Mouse (Mus musculus): ENCODE results near the gene Cyp4f39.

DNA sequence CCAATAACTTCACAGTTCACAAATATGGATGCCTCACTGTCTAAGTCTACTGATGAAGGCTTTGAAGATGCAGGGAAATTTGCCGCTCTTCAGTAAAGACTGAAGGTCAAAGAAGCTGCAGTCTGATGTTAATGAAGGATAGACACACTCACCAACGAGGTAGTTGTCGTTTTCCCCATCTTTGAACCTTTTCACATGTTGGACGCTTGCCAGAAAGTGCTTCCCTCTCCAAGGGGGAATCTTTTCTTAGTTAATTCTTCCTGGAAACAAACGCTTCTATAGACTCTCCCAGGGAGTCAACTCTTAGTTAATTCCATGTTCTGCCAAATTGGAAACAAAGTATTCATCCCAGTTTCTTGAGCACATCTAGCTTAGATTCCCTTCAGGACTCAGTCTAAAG lies 63.6 kb downstream of the Cyp4f39 start:
- TF ChIP-seq TAL1 (IDR thresholded peaks at IDR 0.05; ENCODE audit: low read length) = no peak
- no peak for TF ChIP-seq GATA1 (IDR thresholded peaks at IDR 0.05; ENCODE audit: low read length)
